Mouse (Mus musculus) small intestine, adult 2 months (tissue): Measurements from ENCODE around the gene Zfp658. TPM values are rescaled to one million over a fixed set of nuclear protein-coding genes. Genes with fewer than 3 reads are reported as not detected.

Source experiments
- H3K27ac ChIP-seq: fragments of 200-500 bp; 2 replicates; pipeline ENCODE4 v1.5.1; 2012; ENCODE audit warnings: low read depth, low read length, control low read depth, inconsistent platforms; ENCODE audit not compliant: insufficient read depth
- H3K27me3 ChIP-seq: fragments of 200-500 bp; 2 replicates; pipeline ENCODE4 v1.6.1; 2012; ENCODE audit warnings: mild to moderate bottlenecking, moderate library complexity, low read length, inconsistent platforms; ENCODE audit not compliant: control insufficient read depth, insufficient read depth
- H3K36me3 ChIP-seq: fragments of 200-500 bp; 2 replicates; pipeline ENCODE4 v1.6.1; 2012; ENCODE audit warnings: mild to moderate bottlenecking, low read length, control low read depth, inconsistent platforms; ENCODE audit not compliant: control insufficient read depth, insufficient read depth
- H3K4me1 ChIP-seq: fragments of 200-500 bp; 2 replicates; pipeline ENCODE4 v1.6.1; 2012; ENCODE audit warnings: low read length, inconsistent platforms, mixed read lengths; ENCODE audit not compliant: control insufficient read depth, insufficient read depth, insufficient read length
- H3K4me3 ChIP-seq: fragments of 200-500 bp; 2 replicates; pipeline ENCODE4 v1.5.1; 2012; ENCODE audit warnings: low read depth, mild to moderate bottlenecking, control low read depth, inconsistent platforms, low read length, moderate library complexity
- CTCF ChIP-seq: fragments of 200-500 bp; IDR thresholded peaks from 2 replicates; pipeline ENCODE4 v1.5.1; 2012; ENCODE audit warnings: low read depth, mild to moderate bottlenecking, control low read depth, inconsistent platforms, low read length, moderate library complexity, mixed read lengths; ENCODE audit not compliant: insufficient replicate concordance, insufficient read length; ENCODE audit errors: extremely low read depth
- POLR2A ChIP-seq: fragments of 200-500 bp; IDR thresholded peaks from 2 replicates; pipeline ENCODE4 v1.6.1; 2012; ENCODE audit warnings: low read depth, mild to moderate bottlenecking, control low read depth, inconsistent platforms, low read length, moderate library complexity
- WGBS: fragments of 180-500 bp; shearing (Covaris S2); methylation state at CpG from one replicate; pipeline ENCODE4 v1.1.7; 2018; 5-methylcytosine and 5-hydroxymethylcytosine counted together
- polyA plus RNA-seq: library from polyadenylated mRNA; depleted of rRNA; stranded (reverse); fragments of >200 nt; gene quantifications from 2 replicates; pipeline ENCODE4 v1.2.3, GENCODE M21; 2012

The Zfp658 gene
- polyA plus RNA-seq, 1 experiment, result 0.28 TPM

- Histone ChIP-seq H3K36me3 (no peaks in the 10 kb centered on the region), H3K4me1 (no peaks in the 10 kb centered on the region), H3K27me3 (no peaks in the 10 kb centered on the region), H3K4me3 (no peak overlapping the region), H3K27ac (no peak overlapping the region)
- WGBS, result 50% methylated on average over 3 of the region's 3 CpGs
- TF ChIP-seq CTCF (no peak), POLR2A (no peak)
These were observed 7.5 kb upstream of the Zfp658 start for GRCm38 (mm10) chr7:43554550-43554949.

- no peak overlapping the region for H3K27ac ChIP-seq
- no peaks in the 10 kb centered on the region for H3K27me3 ChIP-seq
- 85% methylated on average over 5 of the region's 5 CpGs for whole genome bisulfite sequencing
- H3K4me3 ChIP-seq, result no peak overlapping the region
- H3K36me3 ChIP-seq, result no peaks in the 10 kb centered on the region
- TF ChIP-seq CTCF (no peak), POLR2A (no peak)
- no peaks in the 10 kb centered on the region for H3K4me1 ChIP-seq
These were observed 6.7 kb upstream of the Zfp658 start for GRCm38 (mm10) chr7:43555351-43555750.

- no peak for TF ChIP-seq CTCF
- TF ChIP-seq POLR2A, result no peak
- Histone ChIP-seq H3K27ac (no peak overlapping the region), H3K36me3 (no peaks in the 10 kb centered on the region), H3K4me3 (no peak overlapping the region), H3K4me1 (no peaks in the 10 kb centered on the region), H3K27me3 (no peaks in the 10 kb centered on the region)
- 35% methylated on average over 1 of the region's 1 CpGs for whole genome bisulfite sequencing
These were observed 5.2 kb upstream of the Zfp658 start for GRCm38 (mm10) chr7:43556901-43557300.

GRCm38 (mm10) chr7:43562651-43563070 is 605 bp downstream of the Zfp658 start:
- H3K4me1 ChIP-seq, result peaks cover 7% of the 10 kb centered on the region; the same call in 1 of the 2 replicates
- peak overlapping the region; percentile 81 for H3K4me3 ChIP-seq
- under 1% methylated on average over 10 of the region's 10 CpGs for WGBS
- TF ChIP-seq POLR2A (no peak), CTCF (no peak)
- H3K36me3 ChIP-seq, result peaks cover 2% of the 10 kb centered on the region; the same call in 1 of the 2 replicates
- H3K27me3 ChIP-seq, result no peaks in the 10 kb centered on the region
- peak overlapping the region; percentile 62 for H3K27ac ChIP-seq

- Histone ChIP-seq H3K27me3 (no peaks in the 10 kb centered on the region), H3K36me3 (peaks cover 4% of the 10 kb centered on the region; the same call in 1 of the 2 replicates), H3K4me3 (peak overlapping the region; percentile 25), H3K27ac (no peak overlapping the region), H3K4me1 (peaks cover 7% of the 10 kb centered on the region; the same call in 1 of the 2 replicates)
- 23% methylated on average over 6 of the region's 6 CpGs for WGBS
- no peak for TF ChIP-seq CTCF
- TF ChIP-seq POLR2A, result no peak
These were observed 1.2 kb downstream of the Zfp658 start for GRCm38 (mm10) chr7:43563300-43563699.

GRCm38 (mm10) chr7:43571216-43571615 is 9.2 kb downstream of the Zfp658 start:
- TF ChIP-seq CTCF (no peak), POLR2A (no peak)

GRCm38 (mm10) chr7:43579440-43580171 is 17.6 kb downstream of the Zfp658 start, which contains the start of gene Zfp719:
Gene Zfp719 (plus strand): TSS chr7:43579610.
- peaks cover 3% of the 10 kb centered on the region for H3K4me1 ChIP-seq
- WGBS, result under 1% methylated on average over 37 of the region's 37 CpGs
- no peaks in the 10 kb centered on the region for H3K27me3 ChIP-seq
- peaks cover 4% of the 10 kb centered on the region for H3K36me3 ChIP-seq
- TF ChIP-seq POLR2A (no peak), CTCF (no peak)
- H3K27ac ChIP-seq, result peak within 1 kb of the TSS; percentile 70
- peak within 1 kb of the TSS; percentile 81 for H3K4me3 ChIP-seq

More at GRCm38 (mm10) chr7:43571216-43571615, 9.2 kb downstream of the Zfp658 start:
- no peaks in the 10 kb centered on the region for H3K4me1 ChIP-seq
- no peak overlapping the region for H3K27ac ChIP-seq
- no peaks in the 10 kb centered on the region for H3K27me3 ChIP-seq
- 93% methylated on average over 2 of the region's 2 CpGs for whole genome bisulfite sequencing
- H3K36me3 ChIP-seq, result peaks cover 14% of the 10 kb centered on the region
- H3K4me3 ChIP-seq, result no peak overlapping the region
